Mouse (Mus musculus): ENCODE measurements at regions not wholly inside any gene's neighbourhood (a gene's known extent, or its start where the extent isn't known, plus 50 kb on each side); places are given as distances from the start of the nearest gene placed in this dataset.

- TF ChIP-seq USF1 (IDR thresholded peaks at IDR 0.05; ENCODE audit: low read depth, low read length) (no peak), EP300 (IDR thresholded peaks at IDR 0.05; ENCODE audit: low read length) (no peak), SIN3A (IDR thresholded peaks at IDR 0.05; ENCODE audit: low read length) (no peak), NELFE (IDR thresholded peaks at IDR 0.05; ENCODE audit: low read depth, low read length) (no peak), HCFC1 (IDR thresholded peaks at IDR 0.05; ENCODE audit: low read depth, low read length) (no peak), CTCF (conservative IDR thresholded peaks at IDR 0.05 in 1 of 2, IDR thresholded peaks at IDR 0.05 in 1 of 2; ENCODE audit: low read depth in 2 of 2, low read length in 2 of 2) (no peak), RCOR1 (conservative IDR thresholded peaks at IDR 0.05; ENCODE audit: low read depth, low read length) (no peak), KAT2A (IDR thresholded peaks at IDR 0.05; ENCODE audit: insufficient replicate concordance, low read length) (no peak), UBTF (IDR thresholded peaks at IDR 0.05; ENCODE audit: low read depth, low read length) (no peak), ZC3H11A (IDR thresholded peaks at IDR 0.05; ENCODE audit: low read depth, low read length) (no peak)
These were observed 292.2 kb downstream of the Spry2 start for GRCm38 (mm10) chr14:105604451-105604850.

Data from CH12.LX (cell line).